Mouse (Mus musculus): Measurements from ENCODE around the gene Kcnip3. TPM values are rescaled to one million over a fixed set of nuclear protein-coding genes. Genes with fewer than 3 reads are reported as not detected.

Gene Kcnip3
- 1 to 10 TPM; 5.1 to 5.4 TPM for total RNA-seq (2021)
- long read RNA-seq, experiment 1, partial matches to known transcripts, result 0 of 6 reads
- long read RNA-seq, experiment 1, other reads (novel, unspliced or antisense), result 1 of 6 reads
- long read RNA-seq, experiment 2, partial matches to known transcripts, result 1 of 6 reads
- long read RNA-seq, experiment 2, other reads (novel, unspliced or antisense), result 3 of 6 reads

DNA sequence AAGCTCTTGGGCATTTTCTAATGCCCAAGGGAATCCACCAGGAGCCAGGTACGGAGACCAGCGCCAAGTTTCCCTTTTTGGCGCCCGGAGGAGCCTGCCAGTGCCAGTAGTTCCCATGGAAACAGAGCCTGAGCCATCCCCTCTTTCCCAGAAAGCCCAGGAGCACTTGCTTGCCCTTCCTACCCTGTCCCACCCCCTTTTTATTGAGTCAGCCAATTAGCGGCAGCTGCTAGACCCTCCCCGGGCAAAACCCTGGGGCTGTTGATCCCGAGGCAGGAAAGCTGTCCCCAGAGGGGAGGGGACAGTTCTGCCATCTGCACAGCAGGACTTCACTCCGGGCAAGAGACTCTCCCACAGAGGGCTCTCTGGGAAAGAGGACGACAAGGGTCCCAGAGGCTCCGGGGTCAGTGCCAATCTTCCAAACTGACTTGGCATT, at the start of gene Kcnip3:
Kcnip3 (minus strand) TSS at position 89 of the 436 bp plus-strand sequence.
- DNase-seq (ENCODE audit: low spot score in 2 of 2), result no peak

DNA sequence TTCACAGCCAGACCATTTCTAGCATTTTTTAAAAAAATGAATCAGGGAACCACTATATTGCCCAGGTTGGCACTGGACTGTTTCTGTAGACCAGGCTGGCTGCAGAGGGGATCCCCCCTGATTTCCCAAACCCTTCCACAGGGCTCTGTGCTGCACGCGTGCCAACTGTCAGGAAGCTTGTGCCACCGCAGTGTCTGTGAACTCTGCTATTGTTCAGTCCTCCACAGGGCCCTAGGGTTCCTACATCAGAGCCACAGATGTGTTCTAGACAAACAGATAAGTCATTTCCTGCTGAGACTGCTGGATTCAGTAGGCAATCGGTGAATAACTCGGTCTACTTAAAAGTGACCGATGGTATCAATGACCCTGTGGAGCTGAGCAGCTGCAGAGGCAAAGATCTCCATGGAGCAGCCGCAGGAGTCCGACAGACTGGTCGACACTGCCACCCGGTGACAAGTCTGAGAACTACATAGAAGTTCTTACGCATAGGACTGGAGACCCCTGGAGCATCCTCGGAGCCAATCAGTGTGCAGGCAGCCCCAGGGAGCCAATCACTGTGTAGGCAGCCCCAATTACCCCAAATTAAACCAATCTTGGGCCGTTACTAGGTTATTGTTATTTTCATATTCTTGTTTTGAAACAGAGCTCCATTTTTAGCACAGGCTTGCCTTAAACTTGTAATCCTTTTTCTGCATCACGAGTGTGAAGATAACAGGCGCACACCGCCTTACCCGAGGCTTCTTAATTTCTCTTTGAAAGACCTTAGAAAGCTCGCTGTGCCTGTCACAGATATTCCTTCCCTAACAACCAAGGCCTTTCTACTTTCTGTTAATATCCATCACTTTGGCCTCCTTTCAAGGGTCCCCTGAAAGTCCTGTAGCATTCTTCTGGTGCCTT, 37.4 kb upstream of the Kcnip3 start:
- DNase-seq (ENCODE audit: low spot score in 2 of 2), result peak; percentile 55 to 67

DNA sequence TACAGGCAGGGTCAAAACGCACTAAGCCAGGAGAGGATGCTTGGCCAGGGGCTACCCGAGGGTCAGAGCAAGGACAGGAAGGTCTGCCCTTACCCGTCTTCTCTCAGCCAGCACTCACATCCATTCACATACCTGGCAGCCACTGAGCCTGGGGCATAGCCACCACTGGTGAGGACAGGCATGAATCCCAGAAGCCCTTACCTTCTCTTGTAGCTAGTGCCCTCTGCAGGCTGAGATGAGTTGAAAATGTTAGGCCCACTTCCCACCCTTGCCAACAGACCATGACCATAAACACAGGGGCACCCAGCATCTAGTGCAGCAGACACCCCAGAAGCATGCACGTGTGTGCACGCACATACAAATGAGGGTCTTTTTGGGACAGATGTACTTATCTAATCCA, 29.2 kb upstream of the Kcnip3 start:
- DNase-seq (ENCODE audit: low spot score in 2 of 2), result no peak

DNA sequence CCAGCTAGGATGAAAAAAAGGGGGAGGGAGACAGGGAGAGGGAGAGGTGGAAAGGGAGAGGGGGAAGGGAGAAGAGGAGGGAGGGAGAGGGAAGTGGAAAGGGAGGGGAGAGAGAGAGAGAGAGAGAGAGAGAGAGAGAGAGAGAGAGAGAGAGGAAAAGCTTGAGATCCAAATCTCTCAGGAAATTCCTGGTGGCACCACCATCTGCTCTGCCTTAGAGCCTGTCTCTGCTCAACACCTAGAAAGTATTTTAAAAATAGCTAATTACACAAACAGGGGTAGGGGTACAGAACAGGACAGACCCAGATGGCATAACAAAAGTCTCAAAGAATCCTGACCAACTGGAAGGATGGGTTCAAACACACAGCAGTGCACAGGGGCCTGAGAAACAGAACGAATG, 28.6 kb upstream of the Kcnip3 start:
- no peak for DNase-seq (ENCODE audit: low spot score in 2 of 2)

DNA sequence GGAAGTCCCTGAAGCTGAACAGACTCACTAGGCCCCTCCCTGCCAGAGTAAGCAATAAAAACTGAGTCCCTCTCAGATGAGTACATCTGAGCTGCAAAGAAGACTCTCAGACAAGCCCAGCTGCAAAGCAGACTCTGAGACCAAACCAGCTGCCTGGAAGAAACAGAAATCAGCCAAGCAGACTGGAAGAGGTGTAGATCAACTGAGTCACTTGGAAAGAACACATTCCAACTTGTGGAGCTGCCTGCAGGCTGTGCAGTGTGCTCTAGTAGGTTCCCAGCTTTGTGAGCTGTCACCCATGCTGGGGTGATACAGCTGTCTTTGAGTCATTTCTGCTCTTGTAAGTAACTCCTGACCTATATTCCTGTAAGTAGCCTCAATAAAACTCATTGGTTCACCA, 27.8 kb upstream of the Kcnip3 start:
- no peak for DNase-seq (ENCODE audit: low spot score in 2 of 2)

DNA sequence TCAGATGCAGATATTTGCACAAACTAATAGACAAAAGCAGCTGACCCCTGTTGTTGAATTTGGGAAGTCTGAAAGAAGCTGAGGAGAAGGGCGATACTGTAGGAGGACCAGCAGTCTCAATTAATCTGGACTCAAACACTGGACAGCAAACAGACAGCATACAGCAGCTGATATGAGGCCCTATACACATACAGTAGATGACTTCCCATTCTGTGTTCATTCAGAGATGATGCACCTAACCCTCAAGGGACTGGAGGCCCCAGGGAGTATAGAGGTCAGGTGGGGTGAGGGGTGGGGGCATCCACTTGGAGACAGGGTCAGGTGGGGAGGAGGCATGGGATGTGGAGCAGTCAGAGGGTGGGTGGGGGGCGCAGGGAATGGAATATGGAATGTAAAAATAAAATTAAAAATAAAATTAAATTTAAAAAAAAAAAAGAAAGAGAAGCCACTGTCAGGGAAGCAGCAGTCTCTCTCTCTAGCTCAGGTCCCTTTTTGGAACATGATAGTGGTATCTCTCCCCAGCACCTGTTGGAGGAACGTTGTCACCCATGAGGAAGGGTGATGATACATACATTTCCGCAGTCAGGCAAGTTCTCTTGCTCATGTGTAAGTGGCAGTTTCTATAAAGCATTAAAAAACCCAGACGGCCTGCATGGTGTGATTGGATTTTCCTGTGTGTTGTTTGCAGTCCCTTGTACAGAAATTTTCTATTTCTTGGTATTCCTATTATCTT, 26.6 kb upstream of the Kcnip3 start:
- DNase-seq (ENCODE audit: low spot score in 2 of 2), result no peak

DNA sequence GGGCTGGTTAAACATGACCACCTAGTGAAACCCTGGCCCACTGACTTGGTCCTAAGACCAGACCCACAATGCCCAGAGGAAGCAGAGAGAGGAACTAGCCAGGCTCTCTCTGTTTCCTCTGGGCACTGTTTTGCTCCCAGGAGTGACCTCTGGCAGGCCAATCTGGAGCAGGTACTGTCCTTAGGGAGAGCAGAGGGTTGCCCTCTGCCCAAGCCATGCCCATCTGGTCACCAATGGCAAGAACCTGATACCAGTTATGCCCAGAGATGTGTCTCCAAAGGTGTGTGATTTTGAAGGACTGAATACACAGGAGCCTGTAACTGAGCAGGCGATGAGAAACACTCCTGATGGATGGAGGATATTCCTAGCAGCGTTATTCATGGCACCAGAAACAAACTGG, 19.8 kb upstream of the Kcnip3 start:
- DNase-seq (ENCODE audit: low spot score in 2 of 2), result no peak

DNA sequence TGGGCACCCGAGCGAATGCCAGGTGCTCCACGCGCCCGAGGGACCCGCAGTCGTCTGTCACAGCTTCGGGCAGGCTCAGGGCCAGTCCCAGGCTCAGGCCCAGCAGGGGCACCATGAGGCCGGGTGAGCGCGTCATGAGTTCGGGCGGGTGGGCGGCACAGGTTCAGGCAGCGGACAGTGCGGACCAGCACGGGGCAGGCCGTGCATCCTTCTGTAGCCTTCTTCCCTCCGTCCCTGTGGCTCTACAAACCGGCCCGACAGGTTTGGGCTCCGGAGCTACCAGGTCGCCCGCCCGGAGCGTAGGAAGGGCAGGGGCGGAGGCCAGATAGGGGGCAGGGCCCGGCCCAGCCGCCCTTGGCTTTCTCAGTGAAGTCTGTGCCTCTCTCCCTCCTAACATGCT, 19.3 kb upstream of the Kcnip3 start, which contains the start of gene Prom2:
Prom2 (minus strand) TSS at position 283 of the 400 bp plus-strand sequence.
- DNase-seq (ENCODE audit: low spot score in 2 of 2), result no peak

DNA sequence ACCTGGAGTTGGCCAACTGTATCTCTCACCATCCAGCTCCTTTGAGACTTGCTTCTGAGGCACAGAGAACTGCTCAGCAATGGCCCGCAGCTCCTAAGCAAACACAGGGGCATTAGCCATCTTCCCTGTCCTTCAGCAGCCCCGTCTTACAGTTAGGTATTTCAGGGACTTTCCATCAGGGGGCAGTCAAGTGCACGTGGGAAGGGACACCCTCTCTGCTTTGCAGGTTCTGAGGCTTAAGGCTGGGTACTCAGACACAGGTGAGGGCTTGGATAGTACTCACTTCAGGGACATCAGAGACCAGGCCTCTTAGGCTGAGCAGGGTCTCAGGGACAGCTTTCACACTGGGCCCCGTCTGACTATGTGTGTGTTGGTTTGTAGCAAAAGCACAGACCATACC, 17.6 kb upstream of the Kcnip3 start:
- no peak for DNase-seq (ENCODE audit: low spot score in 2 of 2)

DNA sequence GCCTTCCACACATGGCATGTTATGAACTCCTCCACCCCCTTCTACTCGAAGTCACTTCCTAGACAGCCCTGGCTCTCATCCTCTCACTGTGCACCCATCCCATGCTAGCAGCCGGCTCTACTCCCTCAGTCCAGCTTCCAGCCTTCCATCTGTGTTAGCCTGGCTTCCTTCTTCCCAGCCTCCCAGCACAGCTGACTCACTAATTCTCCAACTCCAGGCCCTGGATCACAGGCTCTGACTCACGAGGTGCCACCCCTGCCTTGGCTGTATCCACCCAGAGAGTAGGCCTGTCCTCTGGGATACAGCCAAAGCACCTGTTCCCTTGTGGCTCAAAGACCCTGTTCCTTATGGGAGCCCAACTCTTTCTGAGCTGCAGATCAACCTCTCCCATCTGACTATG, 15.7 kb upstream of the Kcnip3 start:
- no peak for DNase-seq (ENCODE audit: low spot score in 2 of 2)

DNA sequence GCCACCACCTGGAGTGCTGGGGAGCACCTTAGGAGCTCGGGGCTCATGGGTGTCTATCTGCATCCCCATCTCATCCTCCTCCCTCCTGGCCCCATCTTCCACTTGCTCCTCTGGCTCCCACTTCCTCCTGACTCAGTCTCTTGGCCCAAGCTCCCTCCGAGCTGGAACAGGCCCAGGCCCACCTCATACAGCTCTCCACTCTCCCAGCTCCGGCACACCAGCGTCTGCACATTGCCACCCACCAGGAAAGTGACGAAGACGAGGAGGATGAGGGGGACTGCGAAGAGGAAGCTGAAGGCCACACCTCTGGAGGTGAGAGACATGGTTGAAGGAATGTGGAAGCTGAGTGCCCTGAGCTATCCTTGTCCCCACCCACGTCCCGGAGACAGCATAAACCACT, 13.5 kb upstream of the Kcnip3 start:
- no peak for DNase-seq (ENCODE audit: low spot score in 2 of 2)

DNA sequence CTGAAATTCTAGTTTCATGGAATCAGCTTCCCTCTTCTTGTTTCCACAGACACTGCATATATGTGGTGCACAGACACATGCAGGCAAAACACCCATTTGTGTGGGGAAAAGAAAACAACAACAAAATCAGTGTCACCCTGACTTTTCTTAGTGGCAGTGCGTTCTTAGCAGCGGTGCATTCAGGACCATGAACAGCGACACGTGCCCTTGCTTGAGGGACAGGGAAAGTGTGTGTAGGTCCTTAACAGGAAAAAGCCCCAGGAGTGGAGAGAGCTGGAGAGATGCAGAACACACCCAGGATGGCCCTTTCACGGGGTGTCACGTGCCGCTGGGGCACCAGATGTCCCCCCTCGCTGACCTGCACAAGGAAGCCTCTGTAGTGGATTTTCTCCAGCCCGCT, 10.5 kb upstream of the Kcnip3 start:
- no peak for DNase-seq (ENCODE audit: low spot score in 2 of 2)

DNA sequence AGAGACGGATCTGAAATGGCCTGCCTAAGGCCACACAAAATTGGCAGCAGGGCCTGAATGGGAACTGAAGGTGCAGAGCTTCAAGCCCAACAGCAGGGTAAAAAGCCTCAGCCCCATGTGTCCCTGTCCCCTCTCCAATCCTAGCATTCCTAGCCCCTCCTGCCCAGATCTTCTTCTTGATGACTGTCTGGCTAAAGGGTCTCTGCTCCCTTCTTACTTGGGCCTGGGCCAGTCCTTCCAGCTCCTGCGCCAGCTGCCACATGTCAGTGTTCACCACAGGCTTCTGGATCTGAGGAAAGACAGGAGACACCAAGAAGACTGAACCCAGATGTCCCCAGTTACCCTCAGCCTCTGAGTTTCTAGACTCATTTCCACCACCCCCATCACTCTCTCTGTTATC, 9.7 kb upstream of the Kcnip3 start:
- DNase-seq (ENCODE audit: low spot score in 2 of 2), result no peak

DNA sequence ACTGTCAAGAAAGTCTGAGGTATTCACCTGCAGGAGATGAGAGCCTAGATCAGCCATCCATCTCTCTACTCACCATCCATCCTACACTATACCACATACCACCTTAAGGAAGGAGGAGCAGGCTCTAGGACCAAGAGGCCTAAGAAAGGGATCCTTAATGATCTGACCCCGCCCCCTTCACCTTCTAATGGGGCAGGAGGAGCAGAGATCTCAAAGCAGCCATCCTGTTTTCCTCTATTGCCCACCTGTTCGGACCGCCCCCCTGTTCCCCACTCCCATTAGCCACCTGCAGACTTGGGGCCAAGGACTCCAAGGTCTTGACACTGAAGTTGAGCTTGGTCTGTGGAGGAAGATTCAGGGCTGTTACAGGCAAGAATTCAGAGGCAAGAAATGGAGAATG, 8.5 kb upstream of the Kcnip3 start:
- DNase-seq (ENCODE audit: low spot score in 2 of 2), result no peak

DNA sequence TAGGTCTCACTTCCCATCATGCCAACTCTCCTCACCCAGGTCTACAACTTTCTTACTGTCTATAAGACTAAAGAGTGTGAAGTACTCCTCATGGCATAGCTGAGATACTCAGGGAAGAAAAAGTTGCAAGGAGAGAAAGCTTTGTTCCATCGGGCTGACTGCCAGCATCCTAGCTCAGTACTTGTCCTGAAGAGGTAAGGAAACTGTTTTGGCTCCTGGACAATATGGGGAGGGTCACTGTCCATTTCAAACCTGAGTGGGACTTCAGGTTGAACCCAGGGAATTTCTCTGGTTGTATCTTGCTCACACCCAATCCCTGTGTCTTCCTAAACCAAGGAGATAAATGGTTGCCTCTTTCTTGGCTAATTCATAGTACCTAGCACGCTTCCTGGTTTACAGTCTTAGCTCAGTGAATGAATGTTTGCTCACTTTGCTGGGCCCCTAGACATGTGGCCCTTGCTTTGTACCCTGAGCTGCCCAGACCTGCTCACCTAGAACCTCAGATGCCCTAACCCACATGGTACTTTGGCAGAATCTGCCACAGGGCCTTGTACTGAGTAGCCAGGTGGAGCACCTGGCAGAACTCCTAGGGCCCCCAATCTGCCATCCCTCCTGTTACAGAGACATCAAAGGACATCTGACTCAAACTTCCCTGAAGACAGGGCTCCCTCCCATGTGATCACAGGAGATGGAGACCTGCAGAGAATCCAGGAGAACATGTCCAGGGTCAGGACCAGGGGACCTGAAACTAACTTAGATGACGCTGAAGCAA, 3.3 kb upstream of the Kcnip3 start:
- DNase-seq (ENCODE audit: low spot score in 2 of 2), result no peak

DNA sequence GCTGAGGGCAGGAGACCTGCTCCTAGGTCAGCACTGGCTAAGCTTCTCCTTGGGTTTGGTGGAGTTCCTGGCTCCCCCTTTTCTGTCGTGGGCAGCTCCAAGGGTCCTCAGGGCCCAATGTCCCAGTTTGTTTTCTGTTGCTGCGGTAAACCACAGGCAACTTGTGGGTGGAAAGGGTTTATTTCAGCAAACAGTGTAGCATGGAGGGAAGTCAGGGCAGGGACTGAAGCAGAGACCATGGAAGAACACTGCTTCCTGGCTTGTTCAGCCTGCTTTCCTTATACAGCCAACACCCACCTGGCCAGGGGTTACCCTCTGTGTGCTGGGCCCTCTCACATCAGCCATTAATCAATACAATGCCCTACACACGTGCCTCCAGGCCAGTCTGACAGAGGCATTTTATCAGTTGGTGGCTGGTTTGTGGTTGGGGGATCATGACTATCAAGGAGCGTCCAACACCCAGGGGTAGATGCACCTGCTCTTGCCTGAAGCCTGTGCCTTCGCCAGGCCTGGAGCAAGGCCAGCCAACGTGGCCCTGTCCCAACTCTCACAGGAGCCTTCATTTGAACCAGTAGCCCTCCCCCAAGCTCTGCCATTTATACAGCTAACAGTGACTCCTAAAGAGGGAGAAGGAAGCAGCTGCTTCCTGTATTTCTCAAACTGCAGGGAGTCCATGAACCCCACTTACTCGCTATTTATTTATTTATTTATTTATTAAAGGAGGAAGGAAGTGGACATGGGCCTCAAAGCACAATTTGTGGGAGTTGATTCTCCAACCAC, 2.2 kb upstream of the Kcnip3 start:
- no peak for DNase-seq (ENCODE audit: low spot score in 2 of 2)

DNA sequence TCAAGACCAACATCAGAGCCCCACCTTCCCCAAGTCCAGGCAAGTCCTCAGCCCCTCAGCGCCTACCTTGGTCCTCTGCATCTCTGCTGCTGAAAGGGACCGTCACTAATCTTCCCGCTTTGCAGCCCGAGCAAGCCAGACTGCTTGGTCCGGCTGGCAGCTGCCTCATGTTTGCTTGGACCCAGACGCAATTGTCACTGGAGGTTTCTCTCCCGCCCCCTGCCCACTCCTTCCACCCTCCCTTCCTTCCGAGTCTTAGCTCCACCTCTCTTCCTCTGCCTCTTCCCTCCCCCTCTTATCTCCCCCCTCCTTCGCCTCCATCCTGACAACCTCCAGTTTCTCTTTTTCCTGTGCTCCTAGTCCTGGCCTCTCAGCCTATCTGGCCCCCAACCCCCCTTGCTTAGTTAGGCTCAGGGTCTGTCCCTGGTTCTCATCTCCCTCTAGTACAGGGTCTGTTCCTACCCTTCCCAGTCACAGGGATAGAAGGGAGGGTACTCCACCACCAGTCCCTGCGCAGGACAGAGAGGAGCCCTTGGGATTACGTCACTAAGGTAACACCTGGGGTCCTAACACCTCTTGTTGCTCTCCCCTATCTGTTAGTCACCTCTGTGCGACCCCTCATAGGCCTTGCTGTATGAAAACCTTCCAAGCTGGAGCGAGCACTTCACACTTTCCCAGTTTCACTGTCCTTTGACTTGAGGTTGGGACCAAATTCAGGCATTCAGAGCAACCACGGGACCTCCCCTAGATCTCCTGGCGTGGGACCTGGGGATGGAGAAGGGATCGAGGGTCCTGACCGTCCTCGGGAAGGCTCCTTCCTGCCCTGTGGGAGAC, 505 bp downstream of the Kcnip3 start:
- no peak for DNase-seq (ENCODE audit: low spot score in 2 of 2)

DNA sequence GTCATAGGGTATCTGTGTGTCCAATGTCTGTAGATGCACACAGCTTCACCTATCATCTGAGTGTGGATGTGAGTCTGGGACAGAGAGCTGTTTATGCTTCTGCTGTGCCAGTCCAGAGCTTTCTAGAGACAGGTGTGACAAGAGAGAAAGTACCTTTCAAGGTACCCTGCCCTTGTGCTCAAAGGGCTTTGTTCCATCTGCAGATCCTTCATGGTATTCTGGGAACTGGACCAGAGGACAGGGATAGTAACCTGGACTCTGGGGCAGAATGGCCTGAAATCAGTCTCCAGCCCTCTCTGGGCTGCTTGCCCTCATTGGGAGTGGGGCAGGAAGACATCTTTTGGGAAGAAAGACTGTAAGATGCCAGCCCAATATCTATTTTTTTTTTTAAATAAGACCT, 1.8 kb downstream of the Kcnip3 start:
- DNase-seq (ENCODE audit: low spot score in 2 of 2), result no peak

DNA sequence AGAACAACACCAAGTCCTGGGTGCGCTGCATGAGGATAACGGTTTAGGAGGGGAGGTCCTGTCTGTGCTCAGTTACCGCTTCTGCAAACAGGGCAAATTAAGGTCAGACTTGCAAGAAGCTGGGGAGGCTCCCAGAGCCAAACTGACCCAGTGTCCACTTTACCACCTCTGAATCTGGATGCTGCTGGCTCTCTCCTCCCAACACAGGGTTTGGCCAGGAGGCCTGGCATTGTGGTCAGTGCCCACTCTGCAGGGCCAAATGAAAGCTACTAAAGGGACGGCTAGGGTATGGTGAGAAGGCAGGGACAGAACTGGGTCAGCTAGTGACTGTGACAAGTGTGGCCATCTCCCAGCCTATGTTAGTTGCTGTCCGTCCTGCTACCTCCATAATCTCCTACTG, 2.6 kb downstream of the Kcnip3 start:
- DNase-seq (ENCODE audit: low spot score in 2 of 2), result no peak

DNA sequence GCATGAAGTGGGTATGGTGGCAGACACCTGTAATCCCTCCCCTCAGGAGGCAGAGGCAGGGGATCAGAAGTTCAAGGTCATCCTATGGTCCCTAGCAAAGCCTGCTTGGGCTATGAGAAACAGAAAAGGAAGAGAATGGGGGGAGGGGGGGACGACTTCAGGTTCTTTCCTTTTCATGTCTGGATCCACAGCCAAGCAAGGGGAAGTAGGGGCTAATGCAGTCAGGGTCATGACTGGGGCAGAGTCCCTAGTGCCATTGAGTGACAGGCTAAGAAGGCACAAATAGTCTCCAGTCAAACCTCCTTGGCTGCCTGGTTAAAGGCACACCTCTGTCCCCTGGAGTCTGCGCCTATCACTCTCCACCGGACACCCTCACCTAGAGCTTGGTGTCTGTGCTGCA, 3.1 kb downstream of the Kcnip3 start:
- DNase-seq (ENCODE audit: low spot score in 2 of 2), result no peak

All from adrenal gland, postnatal 4 days (tissue).